In the genomic region with DNA sequence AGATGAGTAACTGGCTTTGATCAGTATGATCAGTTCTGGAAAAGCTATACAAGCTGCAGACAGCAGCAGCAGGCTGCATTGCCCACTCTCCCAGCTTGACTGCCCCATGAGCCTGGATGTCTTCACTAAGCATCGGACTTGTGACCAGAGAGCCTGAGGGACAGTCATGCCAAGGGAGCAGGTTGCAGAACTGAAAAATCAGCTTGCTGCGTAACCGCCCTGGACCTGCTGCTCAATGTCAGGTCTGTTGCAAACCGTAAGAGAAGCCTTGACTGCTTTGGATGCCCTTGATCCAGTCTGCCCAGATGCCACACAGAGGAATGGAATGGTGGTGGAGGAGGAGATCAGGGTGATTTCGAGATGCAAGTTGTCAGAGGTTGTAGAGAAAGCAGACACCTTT, we compare ENCODE assay signal across 17 mouse cellular contexts. TPM values are rescaled to one million over a fixed set of nuclear protein-coding genes. Genes with fewer than 3 reads are reported as not detected.
DNase-seq lines count a peak whose midpoint lies in the region; ATAC-seq and TF ChIP-seq lines count a peak whose summit lies in the region.
"Had no signal": no experiment of that assay in that cellular context is flagged by ENCODE, and none has a peak within 500 bp of the region (broad histone marks: within the 10 kb centered on the region; RNA-seq: fewer than 3 reads in every experiment).

No protein-coding gene starts in this region.

- no peak for TF ChIP-seq CTCF in liver, adult 2 months (IDR thresholded peaks at IDR 0.05; ENCODE audit: low read depth, low read length)

- H3K4me1 ChIP-seq in liver, adult 2 months (ENCODE audit: control insufficient read depth, insufficient read depth, low read length): peaks cover 46% of the 10 kb centered on the region
- H3K4me1 ChIP-seq in liver, embryonic 12.5 days: peaks cover 7% of the 10 kb centered on the region; the same call in 1 of the 2 replicates

- WGBS in liver, adult 2 months: 73% methylated on average over 5 of the region's 5 CpGs
- 76% methylated on average over 5 of the region's 5 CpGs for WGBS in liver, embryonic 12.5 days (ENCODE audit: insufficient replicate concordance)

- TF ChIP-seq POLR2A in liver, adult 2 months (IDR thresholded peaks at IDR 0.05; ENCODE audit: extremely low read depth, insufficient read depth, low read length): no peak

- H3K27ac ChIP-seq in liver, adult 2 months (replicated peaks; ENCODE audit: insufficient read depth, low read depth, low read length): peak overlapping the region; percentile 53; the same call in 1 of the 2 replicates
- H3K27ac ChIP-seq in liver, embryonic 12.5 days: no peak overlapping the region
- H3K27ac ChIP-seq: embryonic facial prominence, embryonic 10.5 days; heart, embryonic 13.5 days; hindbrain, embryonic 12.5 days had no signal

- no peaks in the 10 kb centered on the region for H3K9me3 ChIP-seq in liver, embryonic 12.5 days (replicated peaks)
- H3K9me3 ChIP-seq: embryonic facial prominence, embryonic 10.5 days; heart, embryonic 13.5 days; hindbrain, embryonic 12.5 days had no signal

- no peak overlapping the region for H3K4me2 ChIP-seq in liver, embryonic 12.5 days
- H3K4me2 ChIP-seq: heart, embryonic 13.5 days; hindbrain, embryonic 12.5 days had no signal

- peaks cover 35% of the 10 kb centered on the region; the same call in 1 of the 2 replicates for H3K79me2 ChIP-seq in liver, adult 2 months (ENCODE audit: control insufficient read depth, insufficient read depth, low read length)

- no peaks in the 10 kb centered on the region for H3K27me3 ChIP-seq in liver, adult 2 months (ENCODE audit: control insufficient read depth, insufficient read depth, low read length)
- no peaks in the 10 kb centered on the region for H3K27me3 ChIP-seq in liver, embryonic 12.5 days (replicated peaks)
- H3K27me3 ChIP-seq: hindbrain, embryonic 12.5 days had no signal

- peaks cover 77% of the 10 kb centered on the region for H3K36me3 ChIP-seq in liver, adult 2 months (ENCODE audit: control insufficient read depth, insufficient read depth, low read length)
- peaks cover 5% of the 10 kb centered on the region; the same call in 1 of the 2 replicates for H3K36me3 ChIP-seq in liver, embryonic 12.5 days

- DNase-seq in cerebellum, postnatal 14 days: peak; percentile 58 to 61
- DNase-seq in cerebellum, adult 9-10 months: no peak
- DNase-seq in liver, adult 2 months (ENCODE audit: extremely low read depth, low read depth, low spot score): peak; percentile 54
- peak; percentile 73 to 80 for DNase-seq in adrenal gland, postnatal 36 days
- no peak for DNase-seq in neural tube, embryonic 10.5 days (ENCODE audit: extremely low spot score, low spot score)
- DNase-seq: cerebellum, adult 11 months; cerebellum, adult 8-10 months; gastrocnemius, postnatal 14 days; kidney, adult 8-10 months had no signal

- H3K4me3 ChIP-seq in liver, adult 2 months (ENCODE audit: insufficient read depth, low read depth, low read length): no peak overlapping the region
- no peak overlapping the region for H3K4me3 ChIP-seq in liver, embryonic 12.5 days
- H3K4me3 ChIP-seq: embryonic facial prominence, embryonic 10.5 days; heart, embryonic 13.5 days; hindbrain, embryonic 12.5 days had no signal

- no peak overlapping the region; the same call in 1 of the 2 replicates for H3K9ac ChIP-seq in liver, adult 2 months (ENCODE audit: low read depth, low read length)
- H3K9ac ChIP-seq in liver, embryonic 12.5 days: no peak overlapping the region
- H3K9ac ChIP-seq: heart, embryonic 13.5 days; hindbrain, embryonic 12.5 days had no signal

- ATAC-seq in liver, embryonic 12.5 days: no peak
- ATAC-seq: forebrain, embryonic 16.5 days; hindbrain, embryonic 16.5 days; inflammation-experienced regulatory T-cells, adult 6 months; intestine, postnatal 0 days had no signal

RNA-seq across cellular contexts. Expression of gene Plpp3, which starts 41.5 kb away (rescaled TPM):
- 64.1 and 81.1 TPM in 2 replicates for total RNA-seq in liver, adult 2 months (2014; rRNA removed)
- 81.0 and 84.2 TPM in 2 replicates for polyA plus RNA-seq in liver, adult 2 months (2012; rRNA removed)
- 14.5 and 15.6 TPM in 2 replicates for polyA plus RNA-seq in liver, embryonic 12.5 days (2016; fragmentation: Nextera tagmentation; extraction: Ambion mirVana)
- total RNA-seq in adrenal gland, postnatal 36 days (2021): 100 to 1,000 TPM; 246 to 407 TPM

Comparison
In these comparisons a context has a peak if more than half of its experiments do, and no peak if none do; other contexts are left out.
1. DNase-seq: peak in cerebellum, postnatal 14 days (2 of 2), liver, adult 2 months (single experiment) and adrenal gland, postnatal 36 days (2 of 2); none in cerebellum, adult 9-10 months (single experiment) and neural tube, embryonic 10.5 days (single experiment).